Mouse (Mus musculus): Measurements from ENCODE around the gene Rpl27a. TPM values are rescaled to one million over a fixed set of nuclear protein-coding genes. Genes with fewer than 3 reads are reported as not detected.

The Rpl27a gene
- polyA plus RNA-seq, 1 experiment from 2014 or later, result 82.1 TPM

DNA sequence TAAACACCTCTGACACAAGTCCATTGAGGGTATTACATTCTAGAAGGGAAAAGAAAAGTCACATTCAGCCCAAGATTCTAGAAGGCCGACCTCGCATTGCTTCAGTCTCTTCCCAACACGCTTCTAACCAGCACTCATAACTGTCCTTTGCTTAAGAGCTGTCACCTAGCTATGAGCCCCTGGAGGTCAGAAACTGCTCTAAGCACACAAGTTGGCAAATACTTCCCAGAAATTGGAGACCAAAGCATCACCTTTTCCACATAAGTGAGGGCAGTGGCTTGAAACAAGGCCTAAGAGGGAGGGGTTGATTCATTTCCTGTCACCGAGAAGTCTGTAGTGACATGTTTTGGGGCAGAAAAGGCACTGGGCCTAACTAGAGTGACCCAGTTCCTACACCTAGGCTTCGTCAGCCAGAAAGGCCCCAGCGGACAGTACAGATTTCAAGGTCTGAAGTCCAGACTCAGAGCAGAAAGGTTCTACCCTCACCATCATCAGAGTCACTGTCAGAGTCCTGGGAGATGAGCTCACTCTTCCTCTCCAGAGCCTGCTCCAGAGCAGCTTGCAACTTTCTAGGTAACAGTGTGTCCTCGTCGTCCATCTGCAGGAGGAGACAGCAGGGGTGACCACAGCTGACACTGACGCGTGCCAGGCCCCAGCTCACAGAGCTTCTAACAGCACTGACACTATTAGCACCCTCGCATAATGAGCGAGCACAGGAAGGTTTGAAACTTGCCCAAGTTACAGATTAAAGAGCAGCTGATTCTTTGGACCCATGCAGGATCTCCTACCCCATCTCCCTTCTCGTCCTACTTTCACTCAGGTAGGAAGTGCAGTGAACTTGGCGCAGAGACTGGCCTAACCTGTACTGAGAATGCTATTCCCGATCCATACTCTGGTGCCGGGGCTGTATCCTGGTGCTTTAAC is 7.1 kb downstream of the Rpl27a start:
- Histone ChIP-seq H3K36me3 (peaks cover 93% of the 10 kb centered on the region), H3K4me3 (no peak overlapping the region)

DNA sequence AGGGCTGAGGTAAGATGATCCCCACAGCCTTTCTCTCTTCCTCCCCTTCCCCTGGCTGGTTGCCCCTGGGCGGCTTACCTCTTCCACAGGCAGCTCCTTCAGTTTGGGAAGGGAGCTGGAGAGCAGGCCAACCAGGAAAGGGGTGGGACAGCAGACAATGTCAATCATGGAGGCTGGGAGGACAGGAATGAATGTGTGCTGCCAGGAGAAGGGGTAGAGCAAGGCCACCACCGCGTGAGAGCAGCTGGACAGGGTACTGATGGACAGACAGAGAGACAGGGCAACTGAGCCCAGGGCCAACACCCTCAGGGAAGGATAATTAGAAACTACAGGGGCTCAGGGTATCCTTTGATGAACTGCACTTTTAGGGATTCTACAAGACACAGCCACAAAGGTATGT is 8.6 kb downstream of the Rpl27a start:
- no peak overlapping the region for H3K9ac ChIP-seq
- no peaks in the 10 kb centered on the region for H3K9me3 ChIP-seq
- H3K36me3 ChIP-seq, result peaks cover 93% of the 10 kb centered on the region
- no peak overlapping the region for H3K27ac ChIP-seq (replicated peaks)
- 55% methylated on average over 3 of the region's 3 CpGs for WGBS
- H3K4me2 ChIP-seq, result no peak overlapping the region
- H3K27me3 ChIP-seq (replicated peaks), result no peaks in the 10 kb centered on the region
- ATAC-seq (ENCODE audit: extremely low read depth, insufficient number of reproducible peaks, low FRiP score, low TSS enrichment), result no peak
- no peak overlapping the region for H3K4me3 ChIP-seq
- peaks cover 32% of the 10 kb centered on the region for H3K4me1 ChIP-seq

More for the DNA sequence above, 7.1 kb downstream of the Rpl27a start:
- Histone ChIP-seq H3K4me2 (no peak overlapping the region), H3K9ac (peak overlapping the region; percentile 50; the same call in 1 of the 2 replicates), H3K9me3 (no peaks in the 10 kb centered on the region), H3K27me3 (replicated peaks) (no peaks in the 10 kb centered on the region), H3K27ac (replicated peaks) (peak overlapping the region; percentile 55), H3K4me1 (peaks cover 31% of the 10 kb centered on the region)
- no peak for ATAC-seq (ENCODE audit: extremely low read depth, insufficient number of reproducible peaks, low FRiP score, low TSS enrichment)
- 56% methylated on average over 16 of the region's 16 CpGs for WGBS

DNA sequence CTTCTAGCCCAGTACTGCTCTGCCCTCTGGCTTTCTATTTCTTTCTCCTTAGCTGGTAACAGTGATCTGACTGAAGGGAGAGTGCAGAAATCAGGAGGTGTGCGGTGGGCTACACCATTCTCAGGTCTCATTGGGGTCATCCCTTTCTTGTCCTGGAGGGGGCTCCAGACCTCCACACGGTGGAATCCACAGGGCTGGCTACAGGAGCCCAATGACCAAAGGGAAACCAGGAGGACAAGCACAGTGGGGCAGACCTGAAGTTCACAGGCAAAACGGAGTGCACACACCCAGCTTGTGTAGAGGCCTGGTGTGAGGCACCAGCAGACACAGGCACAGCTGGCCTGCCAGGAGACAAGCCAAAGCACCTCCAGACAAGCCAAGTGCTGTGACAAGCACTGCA is 9.4 kb downstream of the Rpl27a start:
- H3K27ac ChIP-seq (replicated peaks), result no peak overlapping the region
- no peak for ATAC-seq (ENCODE audit: extremely low read depth, insufficient number of reproducible peaks, low FRiP score, low TSS enrichment)
- peaks cover 32% of the 10 kb centered on the region for H3K4me1 ChIP-seq
- H3K36me3 ChIP-seq, result peaks cover 93% of the 10 kb centered on the region
- no peak overlapping the region for H3K4me2 ChIP-seq
- WGBS, result 12% methylated on average over 3 of the region's 3 CpGs
- H3K9ac ChIP-seq, result no peak overlapping the region
- no peaks in the 10 kb centered on the region for H3K27me3 ChIP-seq (replicated peaks)
- no peaks in the 10 kb centered on the region for H3K9me3 ChIP-seq
- H3K4me3 ChIP-seq, result no peak overlapping the region

DNA sequence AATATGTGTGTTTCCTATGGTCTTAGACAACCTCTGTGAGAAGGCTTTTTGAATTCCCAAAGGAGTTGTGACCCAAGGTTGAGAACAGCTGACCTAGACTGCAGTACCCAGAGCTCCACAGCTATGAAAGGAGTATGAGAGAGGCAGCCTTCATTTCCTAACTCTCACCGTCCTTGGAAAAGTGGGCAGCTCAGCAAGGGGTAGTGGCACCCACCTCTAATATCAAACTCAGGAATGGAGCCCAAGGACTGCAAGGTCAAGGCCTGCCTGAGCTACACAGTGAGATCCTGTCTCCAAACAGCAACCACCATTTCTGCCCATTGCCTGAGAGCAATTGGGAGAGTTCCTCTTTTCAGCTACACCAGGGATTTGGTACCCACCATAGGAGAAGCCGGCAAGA is 10.8 kb downstream of the Rpl27a start:
- Histone ChIP-seq H3K27ac (replicated peaks) (no peak overlapping the region), H3K36me3 (peaks cover 93% of the 10 kb centered on the region), H3K9ac (no peak overlapping the region), H3K4me3 (no peak overlapping the region), H3K27me3 (replicated peaks) (no peaks in the 10 kb centered on the region), H3K9me3 (no peaks in the 10 kb centered on the region), H3K4me2 (no peak overlapping the region), H3K4me1 (peaks cover 32% of the 10 kb centered on the region)
- ATAC-seq (ENCODE audit: extremely low read depth, insufficient number of reproducible peaks, low FRiP score, low TSS enrichment), result no peak
- 69% methylated on average over 2 of the region's 2 CpGs for WGBS

DNA sequence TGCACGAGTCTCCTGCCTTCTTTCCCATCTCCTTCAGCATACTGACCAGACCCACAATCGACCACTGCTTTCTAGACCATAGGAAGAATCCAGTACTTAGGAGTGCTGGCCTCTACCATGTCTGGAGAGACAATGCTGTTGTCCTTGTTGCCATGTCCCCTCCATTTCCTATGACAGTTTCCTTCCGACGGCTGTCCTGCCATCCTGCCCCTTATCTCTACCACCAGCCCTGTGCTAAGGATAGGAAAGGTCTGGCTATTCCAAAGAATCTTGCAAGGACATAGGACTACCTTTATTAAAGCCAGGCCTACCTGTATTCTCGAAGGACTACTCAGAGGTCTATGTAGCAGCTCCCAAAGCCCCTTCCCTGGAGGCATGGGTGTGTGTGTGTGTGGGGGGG is 12.6 kb downstream of the Rpl27a start:
- ATAC-seq (ENCODE audit: extremely low read depth, insufficient number of reproducible peaks, low FRiP score, low TSS enrichment), result no peak
- Histone ChIP-seq H3K36me3 (peaks cover 91% of the 10 kb centered on the region), H3K9ac (no peak overlapping the region), H3K9me3 (no peaks in the 10 kb centered on the region), H3K4me2 (no peak overlapping the region), H3K27ac (replicated peaks) (0 out of 2 replicates have a peak overlapping the region, but pooled peaks have one; percentile 3), H3K4me1 (peaks cover 27% of the 10 kb centered on the region), H3K27me3 (replicated peaks) (no peaks in the 10 kb centered on the region), H3K4me3 (no peak overlapping the region)
- 47% methylated on average over 5 of the region's 5 CpGs for WGBS

DNA sequence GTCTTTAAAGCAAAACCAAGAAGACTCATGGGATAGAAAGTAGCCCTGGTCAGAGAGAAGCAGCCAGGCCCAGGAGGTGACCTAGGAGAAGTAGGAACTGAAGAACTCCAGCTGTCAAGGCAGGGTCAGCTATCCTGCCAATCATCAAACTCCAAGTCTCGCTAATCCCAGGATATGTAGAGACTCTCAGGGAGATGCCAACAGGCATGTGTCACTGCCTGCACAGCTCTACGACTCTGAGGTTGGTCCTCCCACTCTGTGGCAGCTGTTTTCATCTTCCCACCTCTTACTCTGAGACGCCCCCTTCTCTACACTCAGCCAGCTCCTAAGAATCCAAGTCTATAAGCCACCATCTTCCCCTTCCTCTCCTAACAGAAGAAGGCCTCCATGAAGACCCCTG is 13.7 kb downstream of the Rpl27a start:
- Histone ChIP-seq H3K9me3 (no peaks in the 10 kb centered on the region), H3K36me3 (peaks cover 89% of the 10 kb centered on the region), H3K4me3 (no peak overlapping the region), H3K27me3 (replicated peaks) (no peaks in the 10 kb centered on the region), H3K4me2 (no peak overlapping the region), H3K27ac (replicated peaks) (no peak overlapping the region), H3K9ac (no peak overlapping the region), H3K4me1 (peaks cover 35% of the 10 kb centered on the region)
- ATAC-seq (ENCODE audit: extremely low read depth, insufficient number of reproducible peaks, low FRiP score, low TSS enrichment), result no peak
- 46% methylated on average over 3 of the region's 3 CpGs for WGBS

DNA sequence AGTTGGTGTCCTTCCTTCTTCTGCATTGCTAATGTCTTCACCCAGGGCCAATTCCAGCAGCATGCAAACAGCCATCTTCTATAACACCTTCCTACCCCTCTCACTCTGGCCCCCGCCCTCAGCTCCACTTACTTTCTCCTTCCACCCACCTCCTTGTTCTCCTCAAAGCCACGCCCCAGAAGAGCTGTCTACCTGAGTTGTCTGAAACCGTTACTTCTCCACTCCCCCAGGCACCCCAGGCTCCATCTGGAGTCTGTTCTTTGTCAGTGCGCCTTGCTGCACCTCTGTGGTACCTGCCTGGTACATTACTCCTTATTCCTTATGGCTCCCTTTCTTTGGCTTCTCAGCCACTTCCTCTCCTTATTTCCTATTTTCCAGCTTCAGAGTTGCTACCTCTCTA is 14.2 kb downstream of the Rpl27a start:
- 75% methylated on average over 4 of the region's 4 CpGs for WGBS
- H3K9ac ChIP-seq, result no peak overlapping the region
- H3K36me3 ChIP-seq, result peaks cover 89% of the 10 kb centered on the region
- no peaks in the 10 kb centered on the region for H3K27me3 ChIP-seq (replicated peaks)
- no peak overlapping the region for H3K4me2 ChIP-seq
- no peak overlapping the region for H3K4me3 ChIP-seq
- H3K9me3 ChIP-seq, result no peaks in the 10 kb centered on the region
- ATAC-seq (ENCODE audit: extremely low read depth, insufficient number of reproducible peaks, low FRiP score, low TSS enrichment), result no peak
- no peak overlapping the region for H3K27ac ChIP-seq (replicated peaks)
- peaks cover 35% of the 10 kb centered on the region for H3K4me1 ChIP-seq

DNA sequence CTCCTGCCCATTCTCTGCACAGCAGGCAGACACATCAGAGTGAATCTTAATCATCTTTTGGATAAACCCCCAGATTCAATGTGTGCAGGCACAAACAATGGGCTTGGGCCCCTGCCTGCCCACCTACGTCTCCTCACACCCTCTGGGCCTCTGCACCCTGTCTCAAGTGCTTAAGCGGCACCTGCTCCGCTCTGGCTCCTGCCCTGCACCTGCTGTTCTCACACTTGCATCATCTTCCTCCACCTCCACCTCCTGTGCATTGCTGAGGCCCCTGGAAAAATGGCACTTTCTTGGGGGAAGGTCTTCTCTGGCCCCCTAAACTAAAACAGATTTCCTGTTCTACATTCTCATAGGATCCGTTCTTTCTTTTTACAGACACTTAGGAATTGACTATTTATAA is 14.9 kb downstream of the Rpl27a start:
- H3K36me3 ChIP-seq, result peaks cover 92% of the 10 kb centered on the region
- 86% methylated on average over 4 of the region's 4 CpGs for WGBS
- no peaks in the 10 kb centered on the region for H3K9me3 ChIP-seq
- no peaks in the 10 kb centered on the region for H3K27me3 ChIP-seq (replicated peaks)
- ATAC-seq (ENCODE audit: extremely low read depth, insufficient number of reproducible peaks, low FRiP score, low TSS enrichment), result no peak
- H3K4me3 ChIP-seq, result no peak overlapping the region
- H3K4me1 ChIP-seq, result peaks cover 29% of the 10 kb centered on the region
- no peak overlapping the region for H3K9ac ChIP-seq
- H3K27ac ChIP-seq (replicated peaks), result no peak overlapping the region
- H3K4me2 ChIP-seq, result no peak overlapping the region

DNA sequence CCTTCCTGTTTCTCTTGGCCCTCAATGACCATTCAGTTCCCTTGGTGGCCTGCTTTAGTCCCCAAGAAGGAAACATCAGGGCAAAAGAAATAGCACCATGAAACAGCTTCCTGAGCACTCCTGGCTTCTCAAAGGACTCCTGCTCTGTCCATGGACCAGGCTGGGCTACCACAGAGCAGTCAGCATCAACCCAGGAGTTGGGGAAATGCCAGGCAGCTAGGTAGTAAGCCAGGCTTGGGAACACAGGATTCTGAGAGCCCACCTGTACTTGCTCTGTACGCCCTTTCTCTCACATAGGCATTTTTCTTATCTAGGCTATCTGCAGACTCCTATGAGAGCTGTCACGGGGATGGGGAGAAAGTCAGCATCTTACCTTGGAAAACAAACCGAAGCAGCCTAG is 16.0 kb downstream of the Rpl27a start:
- Histone ChIP-seq H3K4me1 (peaks cover 29% of the 10 kb centered on the region), H3K36me3 (peaks cover 94% of the 10 kb centered on the region), H3K27me3 (replicated peaks) (no peaks in the 10 kb centered on the region), H3K4me2 (no peak overlapping the region), H3K9ac (no peak overlapping the region), H3K9me3 (no peaks in the 10 kb centered on the region), H3K27ac (replicated peaks) (no peak overlapping the region), H3K4me3 (no peak overlapping the region)
- no peak for ATAC-seq (ENCODE audit: extremely low read depth, insufficient number of reproducible peaks, low FRiP score, low TSS enrichment)
- 83% methylated on average over 3 of the region's 3 CpGs for WGBS

DNA sequence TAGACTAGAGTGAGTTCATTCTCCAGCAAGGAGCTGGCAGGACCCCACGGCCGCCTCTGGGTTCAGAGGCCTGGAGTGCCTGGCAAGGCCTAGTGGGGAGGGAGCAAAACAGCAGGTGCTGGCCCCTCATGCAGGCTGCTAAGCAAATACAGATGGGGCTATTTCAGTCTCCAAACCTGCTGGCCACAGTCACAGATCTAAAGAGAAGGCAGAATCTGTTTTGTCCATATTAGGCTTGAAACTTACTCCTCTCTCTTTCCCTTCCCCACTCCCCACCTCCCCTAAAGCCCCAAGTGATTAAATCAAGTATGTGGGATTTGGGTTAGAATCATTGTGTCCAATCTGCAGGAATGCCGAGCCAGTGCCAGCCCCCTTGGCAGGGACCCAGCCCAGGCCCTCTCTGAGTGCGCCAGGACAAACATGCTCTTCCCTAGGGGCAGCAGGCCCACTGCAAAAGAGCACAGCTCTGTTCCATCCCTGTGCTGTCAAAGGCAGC is 17.6 kb downstream of the Rpl27a start:
- Histone ChIP-seq H3K9ac (no peak overlapping the region), H3K4me1 (peaks cover 23% of the 10 kb centered on the region), H3K27me3 (replicated peaks) (no peaks in the 10 kb centered on the region), H3K27ac (replicated peaks) (peak overlapping the region; percentile 67), H3K36me3 (peaks cover 94% of the 10 kb centered on the region), H3K9me3 (no peaks in the 10 kb centered on the region), H3K4me3 (no peak overlapping the region), H3K4me2 (no peak overlapping the region)
- WGBS, result 55% methylated on average over 4 of the region's 4 CpGs
- no peak for ATAC-seq (ENCODE audit: extremely low read depth, insufficient number of reproducible peaks, low FRiP score, low TSS enrichment)

DNA sequence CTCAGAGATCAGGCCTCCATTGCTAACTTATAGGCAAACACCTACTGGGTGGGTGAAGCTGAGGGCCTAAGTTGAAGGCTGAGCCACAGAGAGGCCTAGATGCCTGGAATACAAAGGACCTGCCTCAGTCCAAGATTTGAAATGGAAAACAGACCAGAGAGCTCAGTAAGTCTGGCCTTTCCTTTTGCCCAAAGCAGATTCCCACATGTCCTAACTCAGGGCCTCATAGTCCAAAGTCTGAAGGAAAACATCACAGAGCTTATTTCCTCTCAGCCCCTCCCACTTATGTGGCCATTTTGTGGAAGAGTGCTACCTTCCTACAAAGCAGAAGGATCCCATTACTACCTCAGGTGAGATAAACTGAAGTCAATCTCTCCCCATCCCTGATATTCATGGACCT is 22.0 kb downstream of the Rpl27a start:
- Histone ChIP-seq H3K4me3 (no peak overlapping the region), H3K4me1 (peaks cover 30% of the 10 kb centered on the region), H3K9me3 (no peaks in the 10 kb centered on the region), H3K27ac (replicated peaks) (no peak overlapping the region), H3K36me3 (peaks cover 88% of the 10 kb centered on the region), H3K9ac (no peak overlapping the region), H3K27me3 (replicated peaks) (no peaks in the 10 kb centered on the region), H3K4me2 (no peak overlapping the region)
- ATAC-seq (ENCODE audit: extremely low read depth, insufficient number of reproducible peaks, low FRiP score, low TSS enrichment), result no peak

Data from heart, embryonic 13.5 days (tissue).